Comparison of ENCODE assay signal across 11 mouse cellular contexts in the genomic region with DNA sequence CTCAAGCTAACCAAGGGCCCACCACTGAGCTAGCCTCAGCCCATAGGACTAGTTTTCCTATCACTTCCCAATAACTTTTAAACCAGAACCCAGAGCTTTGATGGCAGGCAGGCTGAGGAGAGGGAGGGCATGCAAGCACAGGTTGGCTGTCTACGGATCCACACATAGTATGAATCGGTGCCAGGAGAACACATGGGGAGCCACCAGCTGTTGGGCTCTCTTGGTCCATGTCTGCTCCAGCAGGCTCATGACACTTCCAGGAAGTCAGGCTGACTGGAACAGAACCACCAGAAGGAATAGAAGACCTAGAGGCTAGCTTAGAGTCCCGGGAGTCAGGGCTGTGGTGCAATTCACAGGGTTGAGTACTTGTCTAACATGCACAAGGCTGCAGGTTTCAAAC.
DNase-seq lines count a peak whose midpoint lies in the region; ATAC-seq and TF ChIP-seq lines count a peak whose summit lies in the region.
"Had no signal": no experiment of that assay in that cellular context is flagged by ENCODE, and none has a peak within 500 bp of the region (broad histone marks: within the 10 kb centered on the region; RNA-seq: fewer than 3 reads in every experiment).

No protein-coding gene starts in this region.

- TF ChIP-seq POLR2A in kidney, adult 2 months (IDR thresholded peaks at IDR 0.05; ENCODE audit: low read depth, low read length), result no peak

- peak overlapping the region; percentile 49; the same call in 1 of the 2 replicates for H3K27ac ChIP-seq in kidney, adult 2 months (ENCODE audit: insufficient read depth, low read depth, low read length)
- H3K27ac ChIP-seq in embryonic facial prominence, embryonic 10.5 days (replicated peaks), result no peak overlapping the region
- H3K27ac ChIP-seq: hindbrain, embryonic 12.5 days had no signal

- H3K4me1 ChIP-seq in kidney, adult 2 months (ENCODE audit: control insufficient read depth, insufficient read depth, low read length), result peaks cover 18% of the 10 kb centered on the region
- H3K4me1 ChIP-seq in embryonic facial prominence, embryonic 10.5 days, result peaks cover 35% of the 10 kb centered on the region

- H3K4me3 ChIP-seq in kidney, adult 2 months (ENCODE audit: insufficient read depth, low read depth, low read length), result no peak overlapping the region
- H3K4me3 ChIP-seq in embryonic facial prominence, embryonic 10.5 days, result no peak overlapping the region
- H3K4me3 ChIP-seq: hindbrain, embryonic 12.5 days had no signal

- no peaks in the 10 kb centered on the region for H3K9me3 ChIP-seq in embryonic facial prominence, embryonic 10.5 days
- H3K9me3 ChIP-seq: hindbrain, embryonic 12.5 days had no signal

- TF ChIP-seq CTCF in kidney, adult 2 months (conservative IDR thresholded peaks at IDR 0.05; ENCODE audit: insufficient read depth, insufficient read length, low read depth, low read length), result no peak

- ATAC-seq in cerebellum, adult (ENCODE audit: insufficient number of reproducible peaks, low FRiP score, low TSS enrichment), result peak; percentile 59
- ATAC-seq in megakaryocyte, adult 5-6 weeks (ENCODE audit: poor library complexity, severe bottlenecking), result peak; percentile 30

- DNase-seq in kidney, adult 2 months, result no peak
- DNase-seq in kidney, adult 18-20 months, result no peak
- peak; percentile 69 for DNase-seq in cerebellum, adult 8-10 months
- DNase-seq in embryonic facial prominence, embryonic 10.5 days (ENCODE audit: low spot score), result no peak
- DNase-seq in urinary bladder, postnatal 10 days (ENCODE audit: low spot score), result no peak
- DNase-seq in layer of hippocampus, postnatal 36 days, result no peak
- DNase-seq: adrenal gland, adult 8-10 months; thymus, postnatal 36 days had no signal

- H3K36me3 ChIP-seq in kidney, adult 2 months (ENCODE audit: control insufficient read depth, insufficient read depth, low read length), result no peaks in the 10 kb centered on the region
- H3K36me3 ChIP-seq in embryonic facial prominence, embryonic 10.5 days (replicated peaks), result no peaks in the 10 kb centered on the region
- H3K36me3 ChIP-seq: hindbrain, embryonic 12.5 days had no signal

- no peaks in the 10 kb centered on the region for H3K27me3 ChIP-seq in kidney, adult 2 months (replicated peaks; ENCODE audit: control insufficient read depth, insufficient read depth, low read length)
- no peaks in the 10 kb centered on the region; the same call in 1 of the 2 replicates for H3K27me3 ChIP-seq in embryonic facial prominence, embryonic 10.5 days (replicated peaks; ENCODE audit: low read depth, poor library complexity, severe bottlenecking)
- H3K27me3 ChIP-seq: hindbrain, embryonic 12.5 days had no signal

- 77% methylated on average over 3 of the region's 3 CpGs for WGBS in kidney, adult 2 months
- WGBS in embryonic facial prominence, embryonic 10.5 days, result 86% methylated on average over 3 of the region's 3 CpGs
